8 mouse cellular contexts compared by ENCODE assay signal in the genomic region with DNA sequence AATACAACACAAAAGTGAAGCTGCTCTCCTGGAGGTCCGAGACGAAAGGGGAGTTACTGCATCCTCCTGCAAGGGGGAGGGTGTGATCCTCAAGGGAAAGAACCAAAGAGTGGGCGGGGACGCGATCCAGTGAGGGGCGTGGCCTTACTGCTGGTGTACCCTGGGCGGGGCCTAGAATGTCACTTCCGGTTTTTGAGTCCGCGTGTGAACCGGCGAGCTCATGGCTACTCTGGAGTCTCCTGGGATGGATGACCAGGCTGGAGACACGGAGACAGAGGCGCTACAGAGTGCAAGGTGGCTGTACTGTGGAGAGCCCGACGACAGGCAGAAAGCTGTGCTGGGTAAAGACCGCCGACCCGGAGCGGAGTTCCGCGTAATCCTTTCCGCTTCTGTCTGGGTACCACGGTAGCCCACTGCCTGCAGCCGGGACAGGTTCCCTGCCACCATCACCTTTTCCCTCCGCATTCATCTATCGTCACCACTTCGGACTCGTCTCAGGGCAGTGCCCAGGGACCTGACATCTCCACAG. TPM values are rescaled to one million over a fixed set of nuclear protein-coding genes. Genes with fewer than 3 reads are reported as not detected.
A peak's percentile ranks its signal among the peaks of the same experiment; 100 is the strongest.
DNase-seq lines count a peak whose midpoint lies in the region; ATAC-seq lines count a peak whose summit lies in the region.

A gene (plus strand): TSS at position 132 of the 529 bp plus-strand sequence.

- peak; percentile 98 for DNase-seq in ES-CJ7 (ENCODE audit: low read depth, low spot score)
- peak; percentile 80 for DNase-seq in cerebellum, adult 11 months
- DNase-seq in forebrain, embryonic 14.5 days (ENCODE audit: low spot score), result peak; percentile 97
- peak; percentile 87 to 94 for DNase-seq in heart, postnatal 14 days
- DNase-seq in layer of hippocampus, adult 11-12 months (ENCODE audit: low spot score), result peak; percentile 91
- DNase-seq in lung, adult 18-20 months, result peak; percentile 95 to 98
- DNase-seq in testis, postnatal 14 days (ENCODE audit: low spot score), result peak; percentile 93

- peak within 1 kb of the TSS; percentile 71 for H3K9ac ChIP-seq in forebrain, embryonic 14.5 days (ENCODE audit: low read length)
- peak within 1 kb of the TSS; percentile 73 for H3K9ac ChIP-seq in neural tube, embryonic 15.5 days (replicated peaks)

- intact Hi-C loops in heart, postnatal 14 days (cut with DNase I), result loop anchor here (5.0 to 10.0 kb wide), 3 partner anchors 64 to 516 kb away; a partner anchor contains a TSS

- H3K27ac ChIP-seq in forebrain, embryonic 14.5 days (ENCODE audit: low read depth, low read length), result no peak within 1 kb of the TSS; the same call in 1 of the 2 replicates
- H3K27ac ChIP-seq in neural tube, embryonic 15.5 days (replicated peaks), result peak within 1 kb of the TSS; percentile 64; the same call in 1 of the 2 replicates

- under 1% methylated on average over 29 of the region's 29 CpGs for WGBS in forebrain, embryonic 14.5 days
- under 1% methylated on average over 29 of the region's 29 CpGs for WGBS in neural tube, embryonic 15.5 days

- peak within 1 kb of the TSS; percentile 68 for H3K4me3 ChIP-seq in forebrain, embryonic 14.5 days (ENCODE audit: low read depth, low read length)
- H3K4me3 ChIP-seq in neural tube, embryonic 15.5 days (replicated peaks), result peak within 1 kb of the TSS; percentile 79

- H3K27me3 ChIP-seq in forebrain, embryonic 14.5 days (replicated peaks; ENCODE audit: control insufficient read depth, insufficient read depth, low read length), result no peaks in the 10 kb centered on the region
- H3K27me3 ChIP-seq in neural tube, embryonic 15.5 days (replicated peaks), result no peaks in the 10 kb centered on the region

- peaks cover 11% of the 10 kb centered on the region for H3K4me1 ChIP-seq in forebrain, embryonic 14.5 days (ENCODE audit: control insufficient read depth, insufficient read depth, low read length)
- H3K4me1 ChIP-seq in neural tube, embryonic 15.5 days, result peaks cover 23% of the 10 kb centered on the region

- no peaks in the 10 kb centered on the region for H3K9me3 ChIP-seq in forebrain, embryonic 14.5 days (replicated peaks; ENCODE audit: control insufficient read depth, low read length)
- no peaks in the 10 kb centered on the region for H3K9me3 ChIP-seq in neural tube, embryonic 15.5 days (replicated peaks)

- peak; percentile 94 for ATAC-seq in forebrain, embryonic 14.5 days
- ATAC-seq in neural tube, embryonic 15.5 days (ENCODE audit: low FRiP score), result peak; percentile 83

- H3K4me2 ChIP-seq in forebrain, embryonic 14.5 days (ENCODE audit: low read length), result peak within 1 kb of the TSS; percentile 78
- H3K4me2 ChIP-seq in neural tube, embryonic 15.5 days, result peak within 1 kb of the TSS; percentile 95

- peaks cover 10% of the 10 kb centered on the region; the same call in 1 of the 2 replicates for H3K36me3 ChIP-seq in forebrain, embryonic 14.5 days (ENCODE audit: control insufficient read depth, insufficient read depth, low read length)
- peaks cover 16% of the 10 kb centered on the region; the same call in 1 of the 2 replicates for H3K36me3 ChIP-seq in neural tube, embryonic 15.5 days

RNA-seq across cellular contexts. Expression of the gene that starts here (rescaled TPM):
- polyA plus RNA-seq in forebrain, embryonic 14.5 days (2014; fragmentation: Nextera tagmentation; extraction: Ambion mirVana), result 35.3 and 38.7 TPM in 2 replicates
- 10 to 100 TPM; 25.5 to 33.9 TPM for total RNA-seq in heart, postnatal 14 days (2021)
- polyA plus RNA-seq in neural tube, embryonic 15.5 days (2015; fragmentation: Nextera tagmentation; extraction: Ambion mirVana), result 35.7 and 38.9 TPM in 2 replicates
